Mouse (Mus musculus) liver, embryonic 14.5 days (tissue): ENCODE results near the gene Atg16l2. TPM values are rescaled to one million over a fixed set of nuclear protein-coding genes. Genes with fewer than 3 reads are reported as not detected.

Source experiments
- ATAC-seq: fragments of 200-750 bp; cut with Nextera tagmentation; 2 replicates; pipeline ENCODE4 v1.8.0; 2017; ENCODE audit warnings: moderate number of reproducible peaks, mild to moderate bottlenecking, moderate library complexity; ENCODE audit not compliant: insufficient read depth
- DNase-seq, 3 experiments: peaks; one replicate each; pipeline ENCODE4 v3.0.0-alpha.2; 2012 to 2013; ENCODE audit warnings: low read depth in 3 of 3, low spot score in 3 of 3
- H3K27ac ChIP-seq: fragments of 300-500 bp; sonication (generic); 2 replicates; pipeline ENCODE4 v1.5.1; 2014; ENCODE audit warnings: moderate library complexity, mild to moderate bottlenecking, control low read depth, inconsistent platforms
- H3K27me3 ChIP-seq: fragments of 300-500 bp; sonication (generic); 2 replicates; pipeline ENCODE4 v1.6.1; 2014; ENCODE audit warnings: mild to moderate bottlenecking, low read length, moderate library complexity; ENCODE audit not compliant: control insufficient read depth, insufficient read depth
- H3K36me3 ChIP-seq: fragments of 300-500 bp; sonication (generic); replicated peaks from 2 replicates; pipeline ENCODE4 v1.6.1; 2014; ENCODE audit warnings: low read depth; ENCODE audit not compliant: control insufficient read depth, insufficient read depth
- H3K4me1 ChIP-seq, 2 experiments: fragments of 200-500 bp in 1 of 2; fragments of 300-500 bp in 1 of 2; sonication (generic) in 1 of 2; replicated peaks; 2 replicates each; pipeline ENCODE4 v1.6.1; 2012 to 2014; ENCODE audit warnings: antibody characterized with exemption in 1 of 2, inconsistent platforms in 1 of 2, low read length in 1 of 2; ENCODE audit not compliant: control insufficient read depth in 2 of 2, insufficient read depth in 2 of 2
- H3K4me2 ChIP-seq: fragments of 300-500 bp; sonication (generic); 2 replicates; pipeline ENCODE4 v1.6.1; 2014; ENCODE audit warnings: low read depth, mild to moderate bottlenecking, control low read depth, moderate library complexity
- H3K4me3 ChIP-seq, 2 experiments: fragments of 200-500 bp in 1 of 2; fragments of 300-500 bp in 1 of 2; sonication (generic) in 1 of 2; 2 replicates each; pipeline ENCODE4 v1.5.1; 2012 to 2014; ENCODE audit warnings: low read depth in 2 of 2, low read length in 2 of 2, mild to moderate bottlenecking in 2 of 2, control low read depth in 1 of 2, inconsistent platforms in 1 of 2, moderate library complexity in 1 of 2; ENCODE audit not compliant: insufficient read depth in 1 of 2
- H3K9ac ChIP-seq: fragments of 300-500 bp; sonication (generic); replicated peaks from 2 replicates; pipeline ENCODE4 v1.6.1; 2014; ENCODE audit warnings: mild to moderate bottlenecking, control low read depth, moderate library complexity
- H3K9me3 ChIP-seq: fragments of 300-500 bp; sonication (generic); 2 replicates; pipeline ENCODE4 v1.6.1; 2016; ENCODE audit warnings: low read length, mixed read lengths; ENCODE audit not compliant: control insufficient read depth
- CTCF ChIP-seq: IDR thresholded peaks from 2 replicates; pipeline ENCODE4 v1.5.1; 2016; ENCODE audit warnings: antibody characterized with exemption, low read depth, control low read depth
- EP300 ChIP-seq: IDR thresholded peaks from 2 replicates; pipeline ENCODE4 v1.6.1; 2016; ENCODE audit warnings: antibody characterized with exemption, low read depth
- WGBS: fragments of 180-500 bp; shearing (Covaris S2); extraction: QIAGEN DNeasy Blood & Tissue Kit; methylation state at CpG from one replicate; pipeline ENCODE4 v1.1.7; 2014; ENCODE audit not compliant: insufficient replicate concordance; 5-methylcytosine and 5-hydroxymethylcytosine counted together
- polyA plus RNA-seq, 2 experiments: library from polyadenylated mRNA; depleted of rRNA in 1 of 2; stranded (reverse) in 1 of 2; unstranded in 1 of 2; fragments of >200 nt; fragmentation: Nextera tagmentation in 1 of 2; extraction: Ambion mirVana in 1 of 2; gene quantifications; 2 replicates each; pipeline versions ENCODE4 v1.2.1 to v1.2.3; 2012 to 2014

Gene Atg16l2
- polyA plus RNA-seq (2012; rRNA removed) (3.1 and 3.5 TPM in 2 replicates), polyA plus RNA-seq (2014; fragmentation: Nextera tagmentation; extraction: Ambion mirVana) (1.3 and 1.8 TPM in 2 replicates)

DNA sequence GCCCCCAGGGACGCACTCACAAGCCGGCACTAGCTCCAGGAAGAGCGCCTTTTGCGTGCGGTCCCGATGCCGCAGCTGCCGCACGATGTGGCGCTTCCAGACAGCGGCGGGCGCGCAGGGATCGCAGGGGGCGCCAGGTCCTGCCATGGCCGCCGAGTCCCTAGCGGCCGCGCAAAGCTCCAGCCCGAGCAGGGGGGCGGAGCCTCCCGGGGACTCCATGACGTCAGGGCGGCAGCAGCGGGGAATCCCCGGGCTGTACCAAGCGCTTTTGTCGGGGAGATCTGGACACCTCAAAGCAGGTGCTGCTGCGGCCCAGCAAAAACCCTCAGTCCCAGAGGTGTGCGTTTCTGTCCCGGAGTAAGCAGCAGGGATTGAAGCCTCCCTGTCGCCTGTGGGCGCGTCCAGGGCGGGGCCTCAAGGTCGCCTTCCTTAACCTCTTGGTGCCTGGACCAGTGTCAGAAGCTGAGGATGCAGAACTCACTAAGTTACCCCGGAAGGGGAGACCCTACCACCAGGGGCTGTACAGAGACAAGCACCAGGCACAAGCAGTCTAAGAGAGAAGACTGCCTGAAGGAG lies at the start of gene Atg16l2:
Atg16l2 (minus strand) TSS at position 371 of the 576 bp plus-strand sequence.
- peaks cover 9% of the 10 kb centered on the region for H3K27me3 ChIP-seq
- no peak within 1 kb of the TSS for H3K27ac ChIP-seq
- peak; percentile 84 for ATAC-seq
- peak within 1 kb of the TSS; percentile 79 for H3K4me2 ChIP-seq
- no peaks in the 10 kb centered on the region for H3K9me3 ChIP-seq
- H3K4me1 ChIP-seq: peaks cover 0 to 9% of the 10 kb centered on the region in 2 experiments; a peak in 2 of 4 replicates
- peak within 1 kb of the TSS; percentile 52 for H3K9ac ChIP-seq
- DNase-seq: peak; percentile 66 to 85 (median 73)
- no peaks in the 10 kb centered on the region for H3K36me3 ChIP-seq
- H3K4me3 ChIP-seq: peak within 1 kb of the TSS; percentile 45 to 63
- under 1% methylated on average over 39 of the region's 39 CpGs for WGBS
- TF ChIP-seq CTCF: peak; percentile 34
- no peak for TF ChIP-seq EP300

DNA sequence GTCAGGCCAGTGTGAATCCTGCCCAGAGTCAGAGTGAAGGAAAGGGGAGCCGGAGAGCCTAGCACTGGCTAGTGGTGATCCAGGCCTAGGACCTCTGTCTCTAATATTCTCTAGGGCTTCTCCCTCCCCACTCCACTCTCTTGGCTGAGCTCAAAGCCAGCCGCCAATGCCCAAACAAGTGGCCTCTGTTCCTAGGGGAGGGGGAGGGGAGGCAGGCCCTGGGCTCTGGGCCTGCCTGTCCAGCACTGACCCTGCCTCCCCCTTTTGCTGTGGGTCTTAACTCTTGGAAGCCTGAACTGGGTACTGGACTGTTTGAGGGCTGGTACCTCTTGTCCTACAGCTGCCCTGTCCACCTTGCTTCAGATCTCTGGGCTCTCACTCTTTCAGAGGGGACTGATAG lies 47.8 kb upstream of the Atg16l2 start:
- Histone ChIP-seq H3K27me3 (no peaks in the 10 kb centered on the region), H3K4me2 (peak overlapping the region; percentile 90), H3K9ac (no peak overlapping the region), H3K9me3 (no peaks in the 10 kb centered on the region), H3K27ac (no peak overlapping the region), H3K36me3 (no peaks in the 10 kb centered on the region), H3K4me1 (peaks cover 0 to 23% of the 10 kb centered on the region in 2 experiments; a peak in 3 of 4 replicates), H3K4me3 (no peak overlapping the region)
- DNase-seq (no peak), ATAC-seq (no peak)
- WGBS: 54% methylated on average over 2 of the region's 2 CpGs
- TF ChIP-seq CTCF (no peak), EP300 (no peak)

DNA sequence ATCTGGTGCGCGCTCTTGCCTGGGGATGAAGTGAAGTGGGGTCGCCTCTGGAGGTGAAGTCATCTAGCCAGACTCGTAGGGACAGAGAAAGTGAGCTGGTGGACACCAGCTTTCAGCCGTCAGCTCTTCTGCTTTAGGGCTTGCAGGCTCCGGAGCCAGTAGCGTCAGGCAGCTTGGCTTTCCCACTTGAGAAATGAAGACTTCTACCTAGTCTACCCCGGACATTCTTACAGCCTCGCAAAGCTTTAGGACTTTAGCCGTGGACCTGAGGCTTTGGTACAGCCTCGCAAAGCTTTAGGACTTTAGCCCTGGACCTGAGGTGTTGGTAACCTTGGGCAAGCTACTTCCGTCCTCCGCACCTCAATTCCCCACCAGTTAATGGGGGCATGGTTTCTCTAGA lies 46.3 kb upstream of the Atg16l2 start:
- no peak for DNase-seq
- Histone ChIP-seq H3K4me1 (peaks cover 0 to 17% of the 10 kb centered on the region in 2 experiments; a peak in 3 of 4 replicates), H3K27ac (no peak overlapping the region), H3K4me2 (peak overlapping the region; percentile 90), H3K36me3 (peaks cover 4% of the 10 kb centered on the region; the same call in 1 of the 2 replicates), H3K27me3 (no peaks in the 10 kb centered on the region), H3K9ac (peak overlapping the region; percentile 58), H3K4me3 (peak overlapping the region; percentile 65 to 70), H3K9me3 (no peaks in the 10 kb centered on the region)
- 2% methylated on average over 13 of the region's 13 CpGs for WGBS
- ATAC-seq: peak; percentile 5; the same call in 1 of the 2 replicates
- no peak for TF ChIP-seq EP300
- no peak for TF ChIP-seq CTCF

DNA sequence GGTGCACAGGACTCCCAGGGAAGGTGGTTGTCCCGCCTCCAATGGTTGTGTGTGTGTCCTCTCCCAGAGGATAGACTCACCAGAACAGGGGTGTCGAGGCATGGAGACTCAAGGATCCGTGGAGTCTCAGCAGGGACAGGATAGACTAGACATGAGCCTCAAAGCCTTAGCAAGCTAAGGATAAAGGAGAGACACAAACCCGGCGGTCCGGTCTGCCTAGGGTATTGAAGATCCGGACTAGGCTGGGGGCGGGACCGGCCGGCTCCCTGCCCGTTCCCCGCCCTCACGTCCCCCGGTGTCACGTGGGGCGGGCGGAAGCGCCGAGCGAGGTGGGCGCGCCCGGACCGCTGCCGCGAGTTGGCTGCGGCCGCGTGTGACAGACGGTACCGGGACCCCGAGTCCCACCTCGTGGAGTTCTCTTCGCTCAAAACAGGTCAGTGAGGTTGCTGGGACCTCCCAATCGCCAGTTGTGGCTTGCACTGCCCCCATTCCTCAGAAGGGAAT lies 45.8 kb upstream of the Atg16l2 start, which contains the start of gene Arap1:
Arap1 (plus strand) TSS at position 301 of the 504 bp plus-strand sequence.
- no peak for TF ChIP-seq CTCF
- TF ChIP-seq EP300: no peak
- H3K4me2 ChIP-seq: peak within 1 kb of the TSS; percentile 90
- H3K9ac ChIP-seq: peak within 1 kb of the TSS; percentile 58
- DNase-seq (peak; percentile 40 to 46 (median 45)), ATAC-seq (peak; percentile 73)
- peaks cover 4% of the 10 kb centered on the region; the same call in 1 of the 2 replicates for H3K36me3 ChIP-seq
- H3K4me1 ChIP-seq: peaks cover 0 to 15% of the 10 kb centered on the region in 2 experiments; a peak in 3 of 4 replicates
- WGBS: under 1% methylated on average over 28 of the region's 35 CpGs
- no peak within 1 kb of the TSS for H3K27ac ChIP-seq
- H3K9me3 ChIP-seq: no peaks in the 10 kb centered on the region
- no peaks in the 10 kb centered on the region for H3K27me3 ChIP-seq
- H3K4me3 ChIP-seq: peak within 1 kb of the TSS; percentile 65 to 70

GRCm38 (mm10) chr7:101346991-101347390 lies 44.9 kb upstream of the Atg16l2 start:
- H3K4me3 ChIP-seq: no peak overlapping the region
- ATAC-seq (no peak), DNase-seq (no peak)
- no peaks in the 10 kb centered on the region for H3K9me3 ChIP-seq
- H3K9ac ChIP-seq: no peak overlapping the region
- H3K27ac ChIP-seq: no peak overlapping the region
- 66% methylated on average over 2 of the region's 2 CpGs for WGBS
- peaks cover 4% of the 10 kb centered on the region; the same call in 1 of the 2 replicates for H3K36me3 ChIP-seq
- no peak for TF ChIP-seq EP300
- TF ChIP-seq CTCF: no peak
- H3K27me3 ChIP-seq: no peaks in the 10 kb centered on the region
- H3K4me2 ChIP-seq: no peak overlapping the region
- H3K4me1 ChIP-seq: peaks cover 0 to 18% of the 10 kb centered on the region in 2 experiments
